Mouse (Mus musculus) T-helper 2 cell (primary cell): Measurements from ENCODE around the gene Srd5a3.
"Not testable (repeated sequence)": the region's sequence is repeated elsewhere in the genome, so short reads cannot be mapped to it uniquely, and the experiment has no call there.

Experiments
- in situ Hi-C: fragments of 300-600 bp; cut with MboI, MseI; formaldehyde crosslinking; loops from one replicate; pipeline ENCODE4 v1.15.1; 2025; ENCODE audit warnings: high pct_unique_total_duplicates

The Srd5a3 gene

GRCm38 (mm10) chr5:76139808-76140729, at the start of gene Srd5a3:
Gene Srd5a3, plus strand, starts transcription at chr5:76140271.
- in situ Hi-C loops = loop anchor here (10.0 kb wide), 1 partner anchor 1245 kb away; no protein-coding TSS in a partner anchor

- in situ Hi-C loops = not testable (repeated sequence)
Observed at GRCm38 (mm10) chr5:76103809-76104208, 36.3 kb upstream of the Srd5a3 start.

- in situ Hi-C loops = no loop called here
Observed at GRCm38 (mm10) chr5:76107306-76107705, 32.8 kb upstream of the Srd5a3 start.

GRCm38 (mm10) chr5:76108496-76108895, 31.6 kb upstream of the Srd5a3 start:
- in situ Hi-C loops = no loop called here

GRCm38 (mm10) chr5:76111173-76111572, 28.9 kb upstream of the Srd5a3 start:
- in situ Hi-C loops = loop anchor here (5.0 to 10.0 kb wide), 2 partner anchors 226 to 406 kb away; no protein-coding TSS in a partner anchor

- in situ Hi-C loops = loop anchor here (5.0 to 10.0 kb wide), 2 partner anchors 227 to 405 kb away; no protein-coding TSS in a partner anchor
Observed at GRCm38 (mm10) chr5:76112016-76112415, 28.1 kb upstream of the Srd5a3 start.

GRCm38 (mm10) chr5:76115436-76116041, 24.5 kb upstream of the Srd5a3 start:
- in situ Hi-C loops = loop anchor here (5.0 to 10.0 kb wide), 2 partner anchors 43 to 231 kb away; no protein-coding TSS in a partner anchor

- in situ Hi-C loops = loop anchor here (5.0 to 10.0 kb wide), 2 partner anchors 46 to 234 kb away; no protein-coding TSS in a partner anchor
Observed at GRCm38 (mm10) chr5:76118441-76118840, 21.6 kb upstream of the Srd5a3 start.

GRCm38 (mm10) chr5:76120634-76121033, 19.4 kb upstream of the Srd5a3 start:
- in situ Hi-C loops = no loop called here

GRCm38 (mm10) chr5:76127584-76128316, 12.3 kb upstream of the Srd5a3 start:
- in situ Hi-C loops = no loop called here

GRCm38 (mm10) chr5:76130292-76130691, 9.8 kb upstream of the Srd5a3 start:
- in situ Hi-C loops = no loop called here

GRCm38 (mm10) chr5:76131990-76132389, 8.1 kb upstream of the Srd5a3 start:
- in situ Hi-C loops = no loop called here

GRCm38 (mm10) chr5:76135644-76136043, 4.4 kb upstream of the Srd5a3 start:
- in situ Hi-C loops = no loop called here

- in situ Hi-C loops = no loop called here
Observed at GRCm38 (mm10) chr5:76136271-76136670, 3.8 kb upstream of the Srd5a3 start.

- in situ Hi-C loops = no loop called here
Observed at GRCm38 (mm10) chr5:76137586-76137985, 2.5 kb upstream of the Srd5a3 start.

- in situ Hi-C loops = no loop called here
Observed at GRCm38 (mm10) chr5:76138071-76138470, 2.0 kb upstream of the Srd5a3 start.

GRCm38 (mm10) chr5:76138512-76138911, 1.6 kb upstream of the Srd5a3 start:
- in situ Hi-C loops = no loop called here

- in situ Hi-C loops = no loop called here
Observed at GRCm38 (mm10) chr5:76139171-76139671, 850 bp upstream of the Srd5a3 start.

GRCm38 (mm10) chr5:76140730-76141066, 627 bp downstream of the Srd5a3 start:
- in situ Hi-C loops = loop anchor here (10.0 kb wide), 1 partner anchor 1244 kb away; no protein-coding TSS in a partner anchor

- in situ Hi-C loops = loop anchor here (10.0 kb wide), 1 partner anchor 1241 kb away; no protein-coding TSS in a partner anchor
Observed at GRCm38 (mm10) chr5:76143356-76143755, 3.3 kb downstream of the Srd5a3 start.

GRCm38 (mm10) chr5:76146401-76146800, 6.3 kb downstream of the Srd5a3 start:
- in situ Hi-C loops = loop anchor here (10.0 kb wide), 1 partner anchor 1238 kb away; no protein-coding TSS in a partner anchor
